Mouse (Mus musculus): ENCODE measurements around the gene Pmpca. TPM values are rescaled to one million over a fixed set of nuclear protein-coding genes. Genes with fewer than 3 reads are reported as not detected.
A peak's percentile ranks its signal among the peaks of the same experiment; 100 is the strongest.

Gene Pmpca
- polyA plus RNA-seq, 1 experiment from 2014 or later: 99.2 TPM

DNA sequence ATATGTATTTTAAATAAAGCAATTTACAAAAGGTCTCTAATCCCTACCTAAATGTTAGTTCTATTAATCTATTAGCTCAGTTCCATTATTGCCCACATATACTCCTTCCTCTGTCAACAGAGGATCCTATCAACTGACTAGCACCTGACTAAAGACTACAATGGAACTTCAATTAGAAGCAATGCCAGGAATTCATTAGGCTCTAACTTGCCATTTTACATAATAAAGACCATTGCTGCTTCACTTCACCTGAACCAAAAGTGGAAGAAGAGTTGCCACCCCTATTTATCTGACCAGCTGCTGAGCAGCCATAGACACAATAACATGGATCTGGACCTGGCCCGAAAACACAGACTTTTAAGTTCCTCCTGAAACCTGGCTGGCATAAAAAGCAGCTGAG, 53.7 kb downstream of the Pmpca start:
- TF ChIP-seq CTCF (IDR thresholded peaks at IDR 0.05): no peak

DNA sequence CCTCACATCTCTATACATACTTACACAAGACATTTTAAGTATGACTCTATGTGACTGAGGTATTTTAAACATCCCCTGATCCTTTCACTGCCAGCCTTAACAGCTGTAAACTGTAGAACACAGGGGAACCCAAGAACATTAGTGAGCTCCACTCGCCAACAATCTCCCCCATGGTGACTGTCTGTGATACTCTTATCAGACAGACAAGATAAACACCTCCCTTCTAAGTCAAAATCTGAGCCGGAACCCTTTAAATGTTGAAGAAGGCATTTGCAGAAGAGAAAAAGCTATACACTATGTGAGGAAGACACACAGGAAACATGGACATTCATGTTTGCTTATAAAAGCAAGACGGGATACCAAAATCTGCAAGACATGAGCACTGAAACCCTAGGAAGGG, 54.7 kb downstream of the Pmpca start:
- ChIA-PET POLR2A (no interaction called here), CTCF (interaction anchor here (1.1 to 1.8 kb wide), 3 partner anchors 9 to 35 kb away, joined by 3 to 4 read pairs (median 4); partner anchors contain the start of gene Inpp5e)
- no peaks in the 10 kb centered on the region for H3K27me3 ChIP-seq
- ATAC-seq (no peak), DNase-seq (ENCODE audit: low read depth, low spot score) (no peak)
- in situ Hi-C loops (cut with MboI; ENCODE audit: low pct_unique_long_range_greater_than_20kb): loop anchor here (25.0 kb wide), 1 partner anchor 468 kb away; the partner anchor contains the start of genes Med22, Rpl7a, Surf1 and Surf2
- TF ChIP-seq CTCF (IDR thresholded peaks at IDR 0.05): no peak

More for the DNA sequence above, 53.7 kb downstream of the Pmpca start:
- in situ Hi-C loops (cut with MboI; ENCODE audit: low pct_unique_long_range_greater_than_20kb): loop anchor here (25.0 kb wide), 1 partner anchor 469 kb away; the partner anchor contains the start of genes Med22, Rpl7a, Surf1 and Surf2
- ChIA-PET POLR2A (interaction anchor here (0.6 to 1.2 kb wide), 2 partner anchors 13 to 467 kb away, joined by 3 to 7 read pairs; no protein-coding TSS in a partner anchor), CTCF (interaction anchor here (1.1 to 1.8 kb wide), 2 partner anchors 8 to 34 kb away, joined by 3 to 4 read pairs; partner anchors contain the start of gene Inpp5e)
- no peak for ATAC-seq
- no peak for DNase-seq (ENCODE audit: low read depth, low spot score)
- H3K27me3 ChIP-seq: no peaks in the 10 kb centered on the region

DNA sequence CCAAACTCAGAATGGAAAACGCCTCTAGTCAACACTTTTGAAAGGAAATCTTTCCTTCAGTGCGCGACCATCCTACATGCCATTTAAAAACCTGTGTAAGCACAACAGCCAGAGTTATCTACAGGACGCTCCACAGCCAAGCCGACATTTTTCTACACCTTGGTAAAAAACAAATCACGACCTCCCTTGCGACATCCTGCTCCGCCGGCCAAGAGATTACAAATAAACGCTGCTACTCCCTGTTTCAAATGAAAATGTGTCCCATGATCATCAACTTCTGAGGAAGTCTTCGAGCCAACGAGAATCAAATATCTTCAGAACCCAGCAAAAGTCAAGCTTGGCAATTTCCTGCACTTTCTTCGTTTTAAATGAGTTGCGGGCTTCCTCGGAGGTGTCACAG, 55.2 kb downstream of the Pmpca start:
- POLR2A ChIA-PET: no interaction called here
- H3K27me3 ChIP-seq: no peaks in the 10 kb centered on the region
- TF ChIP-seq CTCF (IDR thresholded peaks at IDR 0.05): no peak
- CTCF ChIA-PET: interaction anchor here (1.4 to 1.8 kb wide), 2 partner anchors 10 to 35 kb away, joined by 4 read pairs; partner anchors contain the start of gene Inpp5e
- no peak for DNase-seq (ENCODE audit: low read depth, low spot score)
- ATAC-seq: no peak
- in situ Hi-C loops (cut with MboI; ENCODE audit: low pct_unique_long_range_greater_than_20kb): loop anchor here (25.0 kb wide), 1 partner anchor 468 kb away; the partner anchor contains the start of genes Med22, Rpl7a, Surf1 and Surf2

DNA sequence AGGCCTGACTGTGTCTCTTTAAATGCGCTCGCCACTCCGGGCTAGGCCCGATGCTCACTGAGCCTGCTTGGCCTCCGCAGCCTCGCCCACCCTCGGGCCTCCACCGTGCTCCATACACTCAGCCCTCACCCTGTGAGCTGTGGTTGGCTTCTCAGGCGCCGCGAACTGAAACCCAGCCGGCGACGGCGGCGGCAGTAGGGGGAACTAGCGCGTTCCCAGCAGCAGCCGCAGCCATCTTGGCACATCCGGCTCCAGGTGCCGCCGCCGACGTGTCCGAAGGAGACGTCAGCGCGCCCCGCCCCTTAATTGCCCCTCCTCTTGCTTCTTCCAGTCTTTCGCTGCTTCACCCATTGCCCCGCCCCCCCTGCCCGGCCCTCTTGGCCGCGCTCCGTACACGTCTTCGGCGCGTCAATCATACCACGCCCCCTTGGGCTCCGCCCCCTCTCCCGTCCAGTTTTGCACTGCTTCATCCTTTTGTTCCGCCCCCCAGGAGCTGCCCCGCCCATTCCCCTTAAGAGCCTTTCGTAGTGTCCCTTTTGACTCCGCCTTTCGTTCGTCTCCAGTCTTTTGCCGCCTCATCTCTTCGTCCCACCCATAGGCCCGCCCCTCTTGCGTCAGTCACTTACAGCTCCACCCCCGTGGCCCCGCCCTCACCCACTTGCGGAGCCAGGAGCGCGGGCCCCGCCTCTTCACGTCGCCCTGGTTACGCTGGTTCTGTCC, 56.0 kb downstream of the Pmpca start, which contains the start of gene Sec16a:
TSS of gene Sec16a (minus strand) at position 271 of the 720 bp plus-strand sequence.
- H3K27me3 ChIP-seq: no peaks in the 10 kb centered on the region
- ChIA-PET CTCF (interaction anchor here (0.9 to 1.7 kb wide), 4 partner anchors 9 to 125 kb away, joined by 3 read pairs; partner anchors contain the start of gene Inpp5e), POLR2A (interaction anchor here (0.6 to 1.7 kb wide), 2 partner anchors 15 to 99 kb away, joined by 3 to 4 read pairs; no protein-coding TSS in a partner anchor)
- peak; percentile 99 for DNase-seq (ENCODE audit: low read depth, low spot score)
- in situ Hi-C loops (cut with MboI; ENCODE audit: low pct_unique_long_range_greater_than_20kb): loop anchor here (25.0 kb wide), 1 partner anchor 467 kb away; the partner anchor contains the start of genes Med22, Rpl7a, Surf1 and Surf2
- peak; percentile 85 for ATAC-seq
- no peak for TF ChIP-seq CTCF (IDR thresholded peaks at IDR 0.05)

DNA sequence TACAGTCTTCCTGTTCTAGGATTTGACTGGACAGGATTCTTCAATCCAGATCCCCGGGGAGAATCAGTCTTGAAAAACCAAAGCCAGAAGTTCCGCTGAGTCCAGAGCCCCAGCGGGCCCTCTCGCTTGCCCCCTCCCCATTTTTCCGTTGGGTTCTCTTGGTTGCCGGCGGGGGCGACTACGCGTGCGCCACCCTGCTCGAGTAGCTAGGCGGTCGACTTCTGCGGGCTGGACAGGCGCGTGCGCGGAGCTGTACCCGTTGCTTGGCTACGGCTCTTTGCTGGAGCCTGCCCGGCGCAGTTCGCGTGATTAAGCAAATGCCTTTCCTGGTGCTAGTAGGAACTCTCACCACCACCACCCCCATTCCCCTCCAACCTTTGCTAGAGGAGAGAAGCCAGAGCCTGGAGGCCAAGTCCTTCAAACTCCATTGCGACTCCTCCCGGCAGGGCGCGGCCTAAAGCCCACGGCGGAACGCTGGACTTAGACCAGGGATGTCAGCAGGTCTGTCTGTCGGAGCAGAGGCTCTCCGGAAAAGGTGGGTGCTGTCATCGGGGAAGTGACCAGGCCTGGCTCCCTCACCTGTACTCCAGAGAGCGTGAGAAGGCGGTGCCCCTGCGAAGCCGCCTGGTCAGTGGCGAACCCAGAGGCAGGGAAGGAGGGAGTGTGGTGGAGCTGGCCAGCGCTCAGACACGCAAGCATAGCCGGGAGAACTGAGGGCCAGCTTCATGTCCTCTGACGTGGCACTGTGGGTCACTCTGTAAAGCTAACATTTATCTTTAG, 56.7 kb downstream of the Pmpca start:
- ATAC-seq (peak; percentile 67), DNase-seq (ENCODE audit: low read depth, low spot score) (no peak)
- in situ Hi-C loops (cut with MboI; ENCODE audit: low pct_unique_long_range_greater_than_20kb): loop anchor here (25.0 kb wide), 1 partner anchor 466 kb away; the partner anchor contains the start of genes Med22, Rpl7a, Surf1 and Surf2
- ChIA-PET CTCF (interaction anchor here (0.8 to 1.7 kb wide), 5 partner anchors 9 to 124 kb away, joined by 3 read pairs; partner anchors contain the start of gene Inpp5e), POLR2A (interaction anchor here (0.5 to 1.7 kb wide), 7 partner anchors 14 to 139 kb away, joined by 3 to 4 read pairs (median 3); no protein-coding TSS in a partner anchor)
- TF ChIP-seq CTCF (IDR thresholded peaks at IDR 0.05): no peak
- H3K27me3 ChIP-seq: no peaks in the 10 kb centered on the region

DNA sequence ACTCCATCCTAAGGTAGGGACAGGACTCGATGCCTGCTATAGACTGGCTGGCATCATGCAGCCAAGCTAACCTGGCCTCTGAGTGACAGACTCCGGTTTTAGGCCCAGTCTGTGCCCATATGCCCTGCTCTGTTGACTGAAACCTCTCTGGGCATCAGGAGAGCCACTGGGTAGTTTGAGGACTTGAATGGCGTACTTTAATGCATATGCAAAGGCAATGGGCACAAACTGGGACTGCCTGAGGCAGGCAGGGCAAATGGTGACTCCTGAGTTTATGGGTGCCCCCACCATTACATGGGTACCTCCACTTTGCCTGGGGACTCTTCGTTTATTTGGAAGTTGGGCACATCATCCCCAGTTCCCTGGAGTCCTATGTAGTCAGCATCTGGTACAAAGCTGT, 57.5 kb downstream of the Pmpca start:
- in situ Hi-C loops (cut with MboI; ENCODE audit: low pct_unique_long_range_greater_than_20kb): loop anchor here (25.0 kb wide), 1 partner anchor 466 kb away; the partner anchor contains the start of genes Med22, Rpl7a, Surf1 and Surf2
- ATAC-seq: no peak
- no peak for DNase-seq (ENCODE audit: low read depth, low spot score)
- no peaks in the 10 kb centered on the region for H3K27me3 ChIP-seq
- no peak for TF ChIP-seq CTCF (IDR thresholded peaks at IDR 0.05)
- ChIA-PET POLR2A (interaction anchor here (0.5 to 1.7 kb wide), 5 partner anchors 13 to 138 kb away, joined by 3 to 4 read pairs (median 3); no protein-coding TSS in a partner anchor), CTCF (interaction anchor here (1.1 to 1.7 kb wide), 3 partner anchors 10 to 109 kb away, joined by 3 read pairs; no protein-coding TSS in a partner anchor)

Other genes starting within 250 kb of the Pmpca start
- gene Lhx3, start 181.1 kb upstream of the Pmpca start, polyA plus RNA-seq (2021): not detected
- 35.9 TPM for gene Qsox2, start 151.8 kb upstream of the Pmpca start, polyA plus RNA-seq (2021)
- gene Ccdc187, start 94.8 kb upstream of the Pmpca start, polyA plus RNA-seq (2021): 0.03 TPM
- gene Gpsm1, start 73.8 kb upstream of the Pmpca start, polyA plus RNA-seq (2021): 23.3 TPM
- gene Dnlz, start 37.2 kb upstream of the Pmpca start, polyA plus RNA-seq (2021): 19.3 TPM
- gene Card9, start 28.4 kb upstream of the Pmpca start, polyA plus RNA-seq (2021): 0.50 TPM
- 32.7 TPM for gene Snapc4, start 8.7 kb upstream of the Pmpca start, polyA plus RNA-seq (2021)
- 89.9 TPM for gene Entr1, start within 50 bp of the Pmpca start, polyA plus RNA-seq (2021)
- 31.6 TPM for gene Inpp5e, start 19.9 kb downstream of the Pmpca start, polyA plus RNA-seq (2021)
- gene Sec16a, start 55.9 kb downstream of the Pmpca start, polyA plus RNA-seq (2021): 49.4 TPM
- gene Notch1, start 127.3 kb downstream of the Pmpca start, polyA plus RNA-seq (2021): 7.6 TPM
- 9.4 TPM for gene Egfl7, start 190.7 kb downstream of the Pmpca start, polyA plus RNA-seq (2021)
- gene Gm20532, start 197.3 kb downstream of the Pmpca start, polyA plus RNA-seq (2021): not detected
- gene Agpat2, start 215.1 kb downstream of the Pmpca start, polyA plus RNA-seq (2021): 41.6 TPM
- gene Fam69b, start 239.1 kb downstream of the Pmpca start, polyA plus RNA-seq (2021): 57.3 TPM